Mouse (Mus musculus) heart, embryonic 12.5 days (tissue): ENCODE data around the gene Nfat5. TPM values are rescaled to one million over a fixed set of nuclear protein-coding genes. Genes with fewer than 3 reads are reported as not detected.

Source experiments
- ATAC-seq: fragments of 200-750 bp; cut with Nextera tagmentation; 2 replicates; pipeline ENCODE4 v1.8.0; 2017; ENCODE audit warnings: moderate TSS enrichment, moderate library complexity; ENCODE audit not compliant: insufficient number of reproducible peaks, low FRiP score
- H3K27ac ChIP-seq: fragments of 300-500 bp; sonication (generic); 2 replicates; pipeline ENCODE4 v1.5.1; 2016; ENCODE audit warnings: mild to moderate bottlenecking, moderate library complexity; ENCODE audit not compliant: poor library complexity, severe bottlenecking
- H3K27me3 ChIP-seq: fragments of 300-500 bp; sonication (generic); replicated peaks from 2 replicates; pipeline ENCODE4 v1.6.1; 2016; ENCODE audit warnings: mild to moderate bottlenecking, moderate library complexity
- H3K36me3 ChIP-seq: fragments of 300-500 bp; sonication (generic); 2 replicates; pipeline ENCODE4 v1.6.1; 2016; ENCODE audit warnings: mild to moderate bottlenecking, moderate library complexity
- H3K4me1 ChIP-seq: fragments of 300-500 bp; sonication (generic); replicated peaks from 2 replicates; pipeline ENCODE4 v1.6.1; 2016; ENCODE audit warnings: mild to moderate bottlenecking
- H3K4me2 ChIP-seq: fragments of 300-500 bp; sonication (generic); 2 replicates; pipeline ENCODE4 v1.6.1; 2016; ENCODE audit warnings: mild to moderate bottlenecking, moderate library complexity
- H3K4me3 ChIP-seq: fragments of 300-500 bp; sonication (generic); 2 replicates; pipeline ENCODE4 v1.5.1; 2016; ENCODE audit warnings: mild to moderate bottlenecking
- H3K9ac ChIP-seq: fragments of 300-500 bp; sonication (generic); 2 replicates; pipeline ENCODE4 v1.6.1; 2016; ENCODE audit warnings: mild to moderate bottlenecking, moderate library complexity
- H3K9me3 ChIP-seq: fragments of 300-500 bp; sonication (generic); replicated peaks from 2 replicates; pipeline ENCODE4 v1.6.1; 2016; ENCODE audit warnings: mild to moderate bottlenecking, moderate library complexity
- WGBS: fragments of 180-500 bp; shearing (Covaris S2); methylation state at CpG from one replicate; pipeline ENCODE4 v1.1.7; 2016; 5-methylcytosine and 5-hydroxymethylcytosine counted together
- polyA plus RNA-seq: library from polyadenylated mRNA; unstranded; fragments of >200 nt; fragmentation: Nextera tagmentation; extraction: Ambion mirVana; gene quantifications from 2 replicates; pipeline ENCODE4 v1.2.1, GENCODE M21; 2016

The Nfat5 gene
- polyA plus RNA-seq, 1 experiment from 2014 or later: 13.1 TPM

GRCm38 (mm10) chr8:107265811-107266210 is 27.5 kb upstream of the Nfat5 start:
- 73% methylated on average over 10 of the region's 10 CpGs for WGBS
- 0 out of 2 replicates have a peak, but pooled peaks have one; percentile 11 for ATAC-seq
- Histone ChIP-seq H3K27ac (peak overlapping the region; percentile 52; the same call in 1 of the 2 replicates), H3K4me3 (no peak overlapping the region), H3K4me1 (peaks cover 18% of the 10 kb centered on the region), H3K36me3 (no peaks in the 10 kb centered on the region), H3K27me3 (no peaks in the 10 kb centered on the region), H3K9ac (no peak overlapping the region), H3K9me3 (no peaks in the 10 kb centered on the region), H3K4me2 (no peak overlapping the region)

- H3K27me3 ChIP-seq: no peaks in the 10 kb centered on the region
- H3K36me3 ChIP-seq: no peaks in the 10 kb centered on the region
- 47% methylated on average over 9 of the region's 9 CpGs for WGBS
- no peak overlapping the region for H3K4me3 ChIP-seq
- no peak overlapping the region for H3K27ac ChIP-seq
- no peak overlapping the region for H3K9ac ChIP-seq
- peak; percentile 48; the same call in 1 of the 2 replicates for ATAC-seq
- H3K4me1 ChIP-seq: peaks cover 18% of the 10 kb centered on the region
- H3K9me3 ChIP-seq: no peaks in the 10 kb centered on the region
- no peak overlapping the region for H3K4me2 ChIP-seq
Measured at GRCm38 (mm10) chr8:107268501-107268900, 24.8 kb upstream of the Nfat5 start.

GRCm38 (mm10) chr8:107269191-107269590 is 24.1 kb upstream of the Nfat5 start:
- H3K27me3 ChIP-seq: no peaks in the 10 kb centered on the region
- peaks cover 18% of the 10 kb centered on the region for H3K4me1 ChIP-seq
- no peak overlapping the region for H3K4me2 ChIP-seq
- H3K27ac ChIP-seq: no peak overlapping the region
- H3K9me3 ChIP-seq: no peaks in the 10 kb centered on the region
- H3K4me3 ChIP-seq: no peak overlapping the region
- H3K9ac ChIP-seq: no peak overlapping the region
- H3K36me3 ChIP-seq: no peaks in the 10 kb centered on the region
- ATAC-seq: no peak

- no peak for ATAC-seq
Measured at GRCm38 (mm10) chr8:107269617-107270139, 23.6 kb upstream of the Nfat5 start.

GRCm38 (mm10) chr8:107270287-107270686 is 23.0 kb upstream of the Nfat5 start:
- Histone ChIP-seq H3K4me3 (no peak overlapping the region), H3K27me3 (no peaks in the 10 kb centered on the region), H3K4me2 (no peak overlapping the region), H3K4me1 (peaks cover 18% of the 10 kb centered on the region), H3K9me3 (no peaks in the 10 kb centered on the region), H3K9ac (no peak overlapping the region), H3K36me3 (no peaks in the 10 kb centered on the region), H3K27ac (no peak overlapping the region)
- no peak for ATAC-seq
- WGBS: 50% methylated on average over 4 of the region's 4 CpGs

More at GRCm38 (mm10) chr8:107269617-107270139, 23.6 kb upstream of the Nfat5 start:
- peaks cover 18% of the 10 kb centered on the region for H3K4me1 ChIP-seq
- H3K27ac ChIP-seq: no peak overlapping the region
- H3K36me3 ChIP-seq: no peaks in the 10 kb centered on the region
- H3K9me3 ChIP-seq: no peaks in the 10 kb centered on the region
- H3K27me3 ChIP-seq: no peaks in the 10 kb centered on the region
- no peak overlapping the region for H3K4me3 ChIP-seq
- no peak overlapping the region for H3K9ac ChIP-seq
- H3K4me2 ChIP-seq: no peak overlapping the region
- 44% methylated on average over 3 of the region's 3 CpGs for WGBS

GRCm38 (mm10) chr8:107270751-107271150 is 22.5 kb upstream of the Nfat5 start:
- Histone ChIP-seq H3K4me2 (no peak overlapping the region), H3K9ac (no peak overlapping the region), H3K4me1 (peaks cover 14% of the 10 kb centered on the region), H3K4me3 (no peak overlapping the region), H3K36me3 (no peaks in the 10 kb centered on the region), H3K27ac (no peak overlapping the region), H3K27me3 (no peaks in the 10 kb centered on the region), H3K9me3 (no peaks in the 10 kb centered on the region)
- ATAC-seq: no peak
- 63% methylated on average over 11 of the region's 11 CpGs for WGBS

GRCm38 (mm10) chr8:107277323-107277883 is 15.9 kb upstream of the Nfat5 start:
- WGBS: 65% methylated on average over 5 of the region's 5 CpGs
- H3K27me3 ChIP-seq: no peaks in the 10 kb centered on the region
- no peaks in the 10 kb centered on the region for H3K36me3 ChIP-seq

GRCm38 (mm10) chr8:107278571-107278970 is 14.7 kb upstream of the Nfat5 start:
- 85% methylated on average over 1 of the region's 1 CpGs for WGBS
- Histone ChIP-seq H3K27ac (no peak overlapping the region), H3K9me3 (no peaks in the 10 kb centered on the region), H3K4me1 (no peaks in the 10 kb centered on the region), H3K4me2 (no peak overlapping the region), H3K4me3 (no peak overlapping the region), H3K9ac (no peak overlapping the region), H3K36me3 (no peaks in the 10 kb centered on the region), H3K27me3 (no peaks in the 10 kb centered on the region)
- ATAC-seq: no peak

More at GRCm38 (mm10) chr8:107277323-107277883, 15.9 kb upstream of the Nfat5 start:
- Histone ChIP-seq H3K4me1 (no peaks in the 10 kb centered on the region), H3K9me3 (no peaks in the 10 kb centered on the region), H3K4me2 (no peak overlapping the region), H3K27ac (no peak overlapping the region), H3K9ac (no peak overlapping the region), H3K4me3 (no peak overlapping the region)
- ATAC-seq: no peak

- H3K9ac ChIP-seq: no peak overlapping the region
- no peak for ATAC-seq
- H3K9me3 ChIP-seq: no peaks in the 10 kb centered on the region
- no peak overlapping the region for H3K4me3 ChIP-seq
- 72% methylated on average over 9 of the region's 9 CpGs for WGBS
- H3K36me3 ChIP-seq: no peaks in the 10 kb centered on the region
- H3K4me1 ChIP-seq: peaks cover 4% of the 10 kb centered on the region; the same call in 1 of the 2 replicates
- no peak overlapping the region for H3K4me2 ChIP-seq
- H3K27me3 ChIP-seq: no peaks in the 10 kb centered on the region
- H3K27ac ChIP-seq: no peak overlapping the region
Measured at GRCm38 (mm10) chr8:107286686-107287085, 6.6 kb upstream of the Nfat5 start.

GRCm38 (mm10) chr8:107287522-107287921 is 5.7 kb upstream of the Nfat5 start:
- no peaks in the 10 kb centered on the region for H3K9me3 ChIP-seq
- WGBS: 72% methylated on average over 5 of the region's 5 CpGs
- no peak overlapping the region for H3K4me3 ChIP-seq
- no peaks in the 10 kb centered on the region for H3K36me3 ChIP-seq
- no peak overlapping the region for H3K4me2 ChIP-seq
- no peak overlapping the region for H3K9ac ChIP-seq
- H3K27ac ChIP-seq: no peak overlapping the region
- H3K27me3 ChIP-seq: no peaks in the 10 kb centered on the region
- no peak for ATAC-seq
- H3K4me1 ChIP-seq: peaks cover 11% of the 10 kb centered on the region

GRCm38 (mm10) chr8:107291171-107291601 is 2.1 kb upstream of the Nfat5 start:
- no peaks in the 10 kb centered on the region for H3K36me3 ChIP-seq
- no peak for ATAC-seq
- H3K4me3 ChIP-seq: no peak overlapping the region
- H3K27me3 ChIP-seq: no peaks in the 10 kb centered on the region
- peaks cover 19% of the 10 kb centered on the region for H3K4me1 ChIP-seq
- no peak overlapping the region for H3K27ac ChIP-seq
- whole genome bisulfite sequencing: 77% methylated on average over 4 of the region's 4 CpGs
- no peak overlapping the region for H3K4me2 ChIP-seq
- no peak overlapping the region for H3K9ac ChIP-seq
- H3K9me3 ChIP-seq: no peaks in the 10 kb centered on the region
